Mouse (Mus musculus) retina, postnatal 7 days (tissue): Measurements from ENCODE around the gene Dpep2nb.
"Not testable (repeated sequence)": the region's sequence is repeated elsewhere in the genome, so short reads cannot be mapped to it uniquely, and the experiment has no call there.

Source experiments
- DNase-seq: peaks from one replicate; pipeline ENCODE4 v3.0.0-alpha.2; 2012; ENCODE audit warnings: low read depth, low spot score

Dpep2nb gene

DNA sequence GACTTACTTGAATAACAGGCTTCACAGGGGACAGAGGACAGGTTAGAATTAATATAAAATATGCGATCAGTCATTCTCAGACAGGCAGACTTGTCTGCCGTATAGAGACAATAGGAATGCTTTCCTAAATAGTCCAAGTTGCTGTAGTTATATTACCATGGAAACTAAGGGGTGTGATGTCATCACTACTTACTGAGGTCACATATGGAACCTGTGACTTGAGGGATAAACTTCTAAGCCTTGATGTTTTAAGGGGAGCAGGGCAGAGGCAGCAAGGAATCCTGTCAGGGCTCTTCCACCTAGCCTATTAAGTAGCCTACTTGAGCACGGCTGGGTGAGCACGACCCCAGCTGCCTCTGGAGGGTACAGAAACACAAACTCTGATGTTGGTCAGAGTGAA, at the start of gene Dpep2nb:
TSS of gene Dpep2nb (minus strand) at position 101 of the 400 bp plus-strand sequence.
- DNase-seq: no peak

DNA sequence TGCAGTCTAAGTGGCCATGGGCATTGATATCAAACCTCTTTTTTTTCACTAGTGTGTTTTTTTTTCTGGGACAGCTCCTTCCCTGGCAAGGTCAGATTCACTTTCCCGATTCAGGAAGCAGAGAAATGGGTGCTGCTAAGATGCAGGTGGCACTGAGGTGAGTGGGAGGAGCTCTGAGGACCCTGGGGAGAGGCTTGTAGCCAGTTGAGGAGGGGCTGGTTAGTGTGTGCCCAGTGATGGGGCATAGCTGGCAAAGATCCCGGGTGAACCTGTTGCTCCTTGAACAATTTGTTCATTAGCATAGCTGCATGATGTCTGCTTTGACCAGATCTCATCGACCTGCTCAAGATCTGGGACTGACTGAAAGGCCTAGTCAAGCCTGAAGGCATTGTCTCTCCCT, 49.3 kb upstream of the Dpep2nb start:
- DNase-seq: no peak

- DNase-seq: no peak
Measured at GRCm38 (mm10) chr8:106054190-106054811, 48.5 kb upstream of the Dpep2nb start.

DNA sequence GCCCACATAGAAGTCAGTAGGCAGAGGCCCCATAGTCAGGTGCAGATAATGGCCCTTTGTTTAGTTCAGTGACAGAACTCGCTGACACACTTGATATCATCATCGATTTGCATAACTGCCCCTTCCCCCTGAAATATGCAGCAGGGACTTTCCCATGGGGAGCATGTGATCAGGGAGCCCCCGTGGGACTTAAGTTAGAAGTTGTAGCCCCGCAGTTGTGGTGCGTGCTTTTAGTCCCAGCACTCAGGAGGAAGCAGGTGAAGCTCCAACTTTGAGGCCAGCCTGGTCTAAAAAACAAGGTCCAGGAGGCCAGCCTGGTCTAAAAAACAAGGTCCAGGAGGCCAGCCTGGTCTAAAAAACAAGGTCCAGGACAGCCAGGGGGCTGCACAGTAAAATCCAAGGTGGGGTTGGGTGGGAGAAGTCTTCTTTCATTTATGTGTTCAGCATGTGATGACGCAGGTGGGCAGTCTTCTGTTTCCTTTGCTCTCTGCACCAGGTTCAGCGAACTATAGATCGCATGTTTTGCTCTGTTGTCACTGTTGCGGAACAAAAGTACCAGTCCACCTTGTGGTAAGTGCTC, 46.8 kb upstream of the Dpep2nb start:
- no peak for DNase-seq

GRCm38 (mm10) chr8:106051068-106051467, 45.3 kb upstream of the Dpep2nb start:
- no peak for DNase-seq

GRCm38 (mm10) chr8:106049840-106050239, 44.1 kb upstream of the Dpep2nb start:
- DNase-seq: no peak

DNA sequence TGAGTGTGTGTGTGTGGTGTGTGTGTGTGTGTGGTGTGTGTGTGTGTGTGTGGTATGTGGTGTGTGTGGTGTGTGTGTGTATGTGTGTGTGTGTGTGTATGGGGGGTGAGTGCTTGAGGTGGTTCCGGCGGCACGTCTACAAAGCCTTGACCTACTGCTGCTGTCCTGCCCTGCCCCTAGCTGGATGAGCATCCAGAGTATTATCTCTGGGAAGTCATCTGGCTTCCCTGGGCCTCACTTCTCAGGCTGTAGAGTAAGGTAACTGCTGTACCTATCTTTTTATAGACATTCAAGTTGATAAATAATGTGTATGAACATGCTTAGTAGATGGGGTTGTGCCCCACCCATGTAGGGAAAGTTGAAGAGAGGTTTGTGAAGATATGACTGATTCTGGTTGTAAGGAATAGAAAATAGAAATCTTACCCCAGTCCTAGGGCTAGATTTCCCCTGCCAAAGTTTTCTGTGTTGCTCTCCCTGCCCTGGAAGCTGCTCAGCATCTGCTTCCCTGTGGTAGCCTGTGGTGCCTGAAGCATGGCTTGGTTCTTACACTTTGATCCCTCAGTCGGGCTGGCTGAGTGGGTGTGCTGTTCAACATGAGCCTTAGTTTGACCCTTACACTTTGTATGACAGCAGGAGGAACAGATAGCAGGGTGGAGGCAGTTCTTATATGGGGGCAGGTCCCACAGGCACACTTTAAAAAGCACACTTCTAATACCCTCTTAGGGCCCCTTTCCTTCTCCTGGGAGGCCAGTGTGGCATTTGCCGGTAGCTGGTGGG, 42.3 kb upstream of the Dpep2nb start:
- no peak for DNase-seq

GRCm38 (mm10) chr8:106046872-106047559, 41.2 kb upstream of the Dpep2nb start:
- no peak for DNase-seq

- no peak for DNase-seq
Measured at GRCm38 (mm10) chr8:106044151-106044550, 38.4 kb upstream of the Dpep2nb start.

DNA sequence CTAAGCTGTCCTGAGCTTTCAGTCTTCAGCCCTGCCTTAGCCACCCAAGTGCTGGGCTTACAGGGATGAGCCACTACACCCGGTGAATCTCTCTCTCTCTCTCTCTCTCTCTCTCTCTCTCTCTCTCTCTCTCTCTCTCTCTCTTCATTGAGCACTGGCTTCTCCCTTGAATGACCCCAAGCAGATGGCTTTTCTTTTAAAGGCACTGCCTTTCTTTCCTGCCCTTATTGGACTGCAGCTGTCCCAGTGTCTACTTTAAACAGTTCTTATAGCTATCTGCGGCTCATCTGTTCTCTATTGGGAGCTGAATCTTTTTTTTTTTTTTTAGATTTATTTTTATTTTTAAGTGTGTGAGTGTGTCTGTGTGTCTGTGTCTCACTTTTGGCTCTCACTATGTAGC, 37.3 kb upstream of the Dpep2nb start:
- DNase-seq: no peak

- no peak for DNase-seq
Measured at GRCm38 (mm10) chr8:106040218-106040617, 34.4 kb upstream of the Dpep2nb start.

DNA sequence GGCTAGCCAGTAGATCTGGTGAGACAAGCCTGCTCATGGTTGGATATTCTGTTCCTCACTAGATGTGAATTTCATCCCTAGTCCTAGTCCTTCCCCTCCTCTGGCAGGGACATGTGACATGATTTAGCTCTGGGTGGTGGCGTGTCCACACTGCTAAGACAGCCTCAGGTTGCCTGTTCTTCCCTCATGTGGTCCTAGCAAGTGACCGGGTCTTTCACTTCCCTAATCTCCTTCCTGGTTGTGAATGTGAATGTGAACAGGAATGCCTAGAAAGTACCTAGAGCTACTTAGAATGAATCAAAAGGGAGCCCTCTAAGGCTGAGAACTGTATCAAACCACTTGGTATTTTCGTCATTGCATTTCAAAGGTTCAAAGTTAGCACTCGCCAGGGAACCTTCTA, 33.8 kb upstream of the Dpep2nb start:
- no peak for DNase-seq

DNA sequence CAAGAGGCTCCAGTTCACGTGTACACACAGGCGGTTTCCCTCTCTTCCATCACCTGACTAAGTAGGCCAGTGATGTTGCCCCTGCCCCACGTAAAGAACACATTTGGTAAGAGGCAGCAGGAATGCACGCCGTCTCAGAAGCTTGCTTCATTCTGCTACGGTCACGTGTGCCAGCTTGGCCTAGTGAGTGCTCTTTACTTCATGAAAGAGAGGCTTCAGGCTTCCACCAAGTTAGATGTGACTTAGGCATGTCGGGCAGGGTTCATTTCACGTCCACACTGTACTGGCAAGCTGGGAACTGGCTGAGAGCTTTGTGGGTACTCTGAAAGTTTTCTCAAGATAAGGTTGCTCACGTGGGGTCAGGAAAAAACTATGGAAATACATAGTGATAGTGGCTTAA, 32.9 kb upstream of the Dpep2nb start:
- no peak for DNase-seq

DNA sequence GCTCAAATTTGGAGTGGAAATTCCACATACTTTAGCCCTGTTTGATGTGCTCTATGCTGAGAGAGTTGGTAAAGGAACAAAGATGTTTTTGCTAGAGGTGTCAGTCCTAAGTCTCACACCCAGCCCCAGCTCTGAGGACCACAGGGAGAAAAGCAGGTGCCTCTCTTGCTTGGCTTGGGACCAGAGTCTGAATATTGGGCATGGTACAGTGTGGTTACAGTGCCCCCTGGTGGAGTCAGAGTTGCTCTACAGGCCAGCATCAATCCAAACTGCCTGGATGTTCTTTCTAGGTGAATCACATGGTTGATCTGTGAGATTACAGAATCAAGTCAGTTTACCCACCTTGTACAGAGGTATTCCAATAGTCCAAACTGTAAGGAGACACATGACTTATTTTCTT, 16.7 kb upstream of the Dpep2nb start:
- DNase-seq: peak; percentile 68

- DNase-seq: no peak
Measured at GRCm38 (mm10) chr8:106018039-106018438, 12.3 kb upstream of the Dpep2nb start.

DNA sequence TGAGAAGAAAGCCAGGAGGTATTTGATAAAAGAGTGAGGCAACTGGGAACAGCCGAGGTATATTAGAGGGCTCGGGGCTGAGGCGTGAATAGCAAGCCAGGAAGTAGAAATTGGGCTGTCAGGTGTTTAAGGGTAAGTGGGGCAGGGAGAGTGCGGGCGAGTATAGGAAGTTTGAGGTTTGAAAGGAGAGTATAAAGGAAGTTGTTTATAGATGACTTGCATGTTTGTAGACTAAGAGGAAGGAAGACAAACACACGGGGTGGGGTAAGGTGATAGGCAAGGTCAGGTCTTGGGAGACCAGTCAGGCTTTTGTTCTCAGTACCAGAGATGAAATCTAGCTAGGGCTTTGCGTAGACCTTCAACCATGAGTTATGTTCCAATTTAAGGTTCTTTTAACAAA, 11.4 kb upstream of the Dpep2nb start:
- DNase-seq: no peak

DNA sequence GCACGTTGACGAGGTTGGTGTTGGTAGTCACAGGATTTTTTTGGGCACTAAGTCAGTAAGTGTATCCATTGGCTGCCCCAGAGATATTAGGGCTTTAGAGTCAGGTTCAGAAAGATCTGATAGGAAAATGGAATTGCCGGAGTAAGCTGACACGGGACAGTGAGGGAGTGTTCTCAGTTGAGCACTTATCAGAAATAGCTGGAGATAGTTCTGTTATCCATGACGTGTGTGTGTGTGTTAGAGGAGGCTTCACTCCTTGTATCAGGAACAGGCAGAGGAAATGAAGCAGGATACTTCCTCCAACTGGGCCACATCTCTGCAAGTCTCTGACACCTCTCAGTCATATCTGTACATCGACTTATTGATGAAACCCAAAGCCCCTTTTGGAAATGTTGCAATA, 10.5 kb upstream of the Dpep2nb start:
- DNase-seq: no peak

DNA sequence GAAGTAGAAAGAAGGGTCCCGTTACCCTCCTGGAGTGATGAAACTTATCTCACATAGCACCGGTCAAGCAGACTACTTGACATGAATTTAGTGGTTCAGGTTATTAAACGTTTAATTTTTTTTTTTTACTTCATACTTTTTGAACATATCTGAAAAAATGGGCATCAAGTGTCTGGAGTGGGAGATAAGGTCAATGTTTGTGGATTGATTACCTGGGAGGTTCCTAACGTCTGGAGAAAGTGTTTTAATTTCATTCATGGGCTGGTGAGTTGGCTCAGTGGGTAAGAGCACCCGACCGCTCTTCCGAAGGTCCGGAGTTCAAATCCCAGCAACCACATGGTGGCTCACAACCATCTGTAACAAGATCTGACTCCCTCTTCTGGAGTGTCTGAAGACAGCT, 6.4 kb upstream of the Dpep2nb start:
- DNase-seq: not testable (repeated sequence)

- no peak for DNase-seq
Measured at GRCm38 (mm10) chr8:106011643-106011986, 5.8 kb upstream of the Dpep2nb start, which contains the start of gene Ddx28. Gene Ddx28 (minus strand): TSS chr8:106011882.

- peak; percentile 91 for DNase-seq
Measured at GRCm38 (mm10) chr8:106010748-106011642, 5.2 kb upstream of the Dpep2nb start.

DNA sequence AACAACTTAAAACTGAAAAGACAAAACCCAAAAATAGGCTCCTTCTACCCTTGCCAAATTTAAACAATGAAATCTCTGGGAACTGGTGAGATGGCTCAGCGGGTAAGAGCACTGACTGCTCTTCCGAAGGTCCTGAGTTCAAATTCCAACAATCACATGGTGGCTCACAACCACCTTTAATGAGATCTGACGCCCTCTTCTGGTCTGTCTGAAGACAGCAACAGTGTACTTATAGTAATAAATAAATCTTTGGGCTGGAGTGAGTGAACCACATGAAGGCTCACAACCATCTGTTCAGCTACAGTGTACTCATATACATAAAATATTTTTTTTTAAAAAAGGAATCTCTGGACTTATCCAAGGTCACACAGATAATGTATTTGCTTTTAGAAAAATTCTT, 2.1 kb upstream of the Dpep2nb start:
- not testable (repeated sequence) for DNase-seq
